Mouse (Mus musculus) hindbrain, embryonic 16.5 days (tissue): ENCODE data around the gene Pde9a. TPM values are rescaled to one million over a fixed set of nuclear protein-coding genes. Genes with fewer than 3 reads are reported as not detected.

Experiments
- ATAC-seq: fragments of 200-750 bp; cut with Nextera tagmentation; 2 replicates; pipeline ENCODE4 v1.8.0; 2017; ENCODE audit warnings: moderate TSS enrichment, moderate library complexity
- H3K27ac ChIP-seq: fragments of 300-500 bp; sonication (generic); 2 replicates; pipeline ENCODE4 v1.5.1; 2014; ENCODE audit warnings: low read depth, mild to moderate bottlenecking, control low read depth, low read length, moderate library complexity
- H3K27me3 ChIP-seq: fragments of 300-500 bp; sonication (generic); replicated peaks from 2 replicates; pipeline ENCODE4 v1.6.1; 2014; ENCODE audit warnings: low read length; ENCODE audit not compliant: control insufficient read depth, insufficient read depth
- H3K36me3 ChIP-seq: fragments of 300-500 bp; sonication (generic); 2 replicates; pipeline ENCODE4 v1.6.1; 2014; ENCODE audit warnings: mild to moderate bottlenecking, low read length, moderate library complexity, mixed read lengths; ENCODE audit not compliant: control insufficient read depth, insufficient read depth
- H3K4me1 ChIP-seq: fragments of 300-500 bp; sonication (generic); 2 replicates; pipeline ENCODE4 v1.6.1; 2014; ENCODE audit warnings: low read depth, low read length; ENCODE audit not compliant: control insufficient read depth, insufficient read depth
- H3K4me2 ChIP-seq: fragments of 300-500 bp; sonication (generic); 2 replicates; pipeline ENCODE4 v1.6.1; 2014; ENCODE audit warnings: mild to moderate bottlenecking, low read length, control low read depth, moderate library complexity
- H3K4me3 ChIP-seq: fragments of 300-500 bp; sonication (generic); 2 replicates; pipeline ENCODE4 v1.5.1; 2014; ENCODE audit warnings: mild to moderate bottlenecking, low read length, control low read depth, moderate library complexity
- H3K9ac ChIP-seq: fragments of 300-500 bp; sonication (generic); 2 replicates; pipeline ENCODE4 v1.6.1; 2014; ENCODE audit warnings: low read depth, mild to moderate bottlenecking, control low read depth, low read length, moderate library complexity
- H3K9me3 ChIP-seq: fragments of 300-500 bp; sonication (generic); 2 replicates; pipeline ENCODE4 v1.6.1; 2014; ENCODE audit warnings: mild to moderate bottlenecking, low read length, moderate library complexity; ENCODE audit not compliant: control insufficient read depth
- WGBS: fragments of 180-500 bp; shearing (Covaris S2); extraction: QIAGEN DNeasy Blood & Tissue Kit; methylation state at CpG from one replicate; pipeline ENCODE4 v1.1.7; 2014; 5-methylcytosine and 5-hydroxymethylcytosine counted together
- polyA plus RNA-seq: library from polyadenylated mRNA; unstranded; fragments of >200 nt; fragmentation: Nextera tagmentation; extraction: Ambion mirVana; gene quantifications from 2 replicates; pipeline ENCODE4 v1.2.1, GENCODE M21; 2015

Pde9a gene
- polyA plus RNA-seq, 1 experiment from 2014 or later = 34.4 TPM

- H3K9ac ChIP-seq = no peak overlapping the region
- H3K27ac ChIP-seq = no peak overlapping the region
- no peaks in the 10 kb centered on the region for H3K9me3 ChIP-seq
- peaks cover 4% of the 10 kb centered on the region; the same call in 1 of the 2 replicates for H3K36me3 ChIP-seq
- WGBS = 95% methylated on average over 1 of the region's 1 CpGs
- no peak for ATAC-seq
- no peak overlapping the region for H3K4me2 ChIP-seq
- H3K4me1 ChIP-seq = peaks cover 10% of the 10 kb centered on the region; the same call in 1 of the 2 replicates
- H3K27me3 ChIP-seq = no peaks in the 10 kb centered on the region
- H3K4me3 ChIP-seq = no peak overlapping the region
These were observed 36.4 kb downstream of the Pde9a start for GRCm38 (mm10) chr17:31422381-31422780.

GRCm38 (mm10) chr17:31423020-31423419 is 37.0 kb downstream of the Pde9a start:
- no peaks in the 10 kb centered on the region for H3K27me3 ChIP-seq
- H3K27ac ChIP-seq = no peak overlapping the region
- no peaks in the 10 kb centered on the region for H3K9me3 ChIP-seq
- H3K4me2 ChIP-seq = no peak overlapping the region
- no peak overlapping the region for H3K9ac ChIP-seq
- whole genome bisulfite sequencing = 45% methylated on average over 2 of the region's 2 CpGs
- ATAC-seq = no peak
- H3K4me3 ChIP-seq = no peak overlapping the region
- peaks cover 10% of the 10 kb centered on the region; the same call in 1 of the 2 replicates for H3K4me1 ChIP-seq
- no peaks in the 10 kb centered on the region; the same call in 1 of the 2 replicates for H3K36me3 ChIP-seq

- Histone ChIP-seq H3K27ac (no peak overlapping the region), H3K4me2 (no peak overlapping the region), H3K9me3 (peaks cover 1% of the 10 kb centered on the region; the same call in 1 of the 2 replicates), H3K36me3 (peaks cover under 1% of the 10 kb centered on the region; the same call in 1 of the 2 replicates), H3K4me3 (no peak overlapping the region), H3K9ac (no peak overlapping the region), H3K4me1 (peaks cover 8% of the 10 kb centered on the region; the same call in 1 of the 2 replicates), H3K27me3 (no peaks in the 10 kb centered on the region)
- 81% methylated on average over 4 of the region's 4 CpGs for WGBS
- no peak for ATAC-seq
These were observed 38.3 kb downstream of the Pde9a start for GRCm38 (mm10) chr17:31424358-31424757.

DNA sequence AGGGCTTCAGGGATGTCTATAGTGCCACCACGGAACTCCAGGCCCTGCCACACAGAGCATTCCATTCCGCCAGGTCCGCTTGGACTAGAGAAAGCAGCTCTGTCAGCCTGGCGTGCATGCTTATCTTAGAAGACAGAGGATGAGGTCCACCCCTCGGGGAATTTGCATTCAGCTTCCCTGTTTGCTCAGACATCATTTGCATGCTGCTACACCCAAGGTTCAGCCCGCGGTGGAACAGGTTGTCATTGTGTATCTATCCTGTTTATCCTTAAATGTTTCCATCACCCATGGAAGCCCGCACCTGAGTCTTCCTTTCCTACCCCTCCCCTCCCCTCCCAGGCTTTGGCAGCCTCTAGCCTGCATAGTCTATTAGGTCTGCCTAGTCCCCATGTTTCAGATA is 38.8 kb downstream of the Pde9a start:
- peaks cover 8% of the 10 kb centered on the region; the same call in 1 of the 2 replicates for H3K4me1 ChIP-seq

GRCm38 (mm10) chr17:31425827-31426698 is 40.1 kb downstream of the Pde9a start:
- Histone ChIP-seq H3K27ac (peak overlapping the region; percentile 40; the same call in 1 of the 2 replicates), H3K9me3 (peaks cover 3% of the 10 kb centered on the region; the same call in 1 of the 2 replicates), H3K9ac (no peak overlapping the region), H3K27me3 (no peaks in the 10 kb centered on the region), H3K4me3 (no peak overlapping the region), H3K4me2 (no peak overlapping the region), H3K4me1 (peaks cover 4% of the 10 kb centered on the region; the same call in 1 of the 2 replicates), H3K36me3 (peaks cover 3% of the 10 kb centered on the region; the same call in 1 of the 2 replicates)
- WGBS = 59% methylated on average over 13 of the region's 13 CpGs
- ATAC-seq = no peak

More for the DNA sequence above, 38.8 kb downstream of the Pde9a start:
- no peak overlapping the region for H3K4me2 ChIP-seq
- H3K27ac ChIP-seq = no peak overlapping the region
- 44% methylated on average over 8 of the region's 8 CpGs for WGBS
- H3K4me3 ChIP-seq = no peak overlapping the region
- ATAC-seq = no peak
- peaks cover 3% of the 10 kb centered on the region; the same call in 1 of the 2 replicates for H3K9me3 ChIP-seq
- no peak overlapping the region for H3K9ac ChIP-seq
- H3K36me3 ChIP-seq = peaks cover 3% of the 10 kb centered on the region; the same call in 1 of the 2 replicates
- H3K27me3 ChIP-seq = no peaks in the 10 kb centered on the region

DNA sequence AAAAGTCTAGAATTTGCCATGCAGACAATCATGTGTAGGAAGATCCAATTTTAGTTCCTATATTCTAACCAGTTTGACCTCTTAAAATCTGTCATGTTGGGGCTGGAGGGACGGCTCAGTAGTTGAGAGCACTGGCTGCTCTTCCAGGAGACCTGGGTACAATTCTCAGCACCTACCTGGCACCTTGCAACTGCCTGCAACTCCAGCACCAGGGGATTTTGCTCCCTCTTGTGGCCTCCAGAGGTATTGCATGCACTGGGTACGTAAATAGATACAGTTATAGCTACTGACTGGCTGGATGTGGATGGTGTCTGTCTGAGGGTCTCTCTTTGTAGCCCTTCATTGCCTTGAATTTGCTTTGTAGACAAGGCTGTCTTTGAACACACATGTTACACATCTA is 43.4 kb downstream of the Pde9a start:
- H3K4me3 ChIP-seq = no peak overlapping the region
- H3K9ac ChIP-seq = no peak overlapping the region
- peaks cover 3% of the 10 kb centered on the region; the same call in 1 of the 2 replicates for H3K9me3 ChIP-seq
- no peak overlapping the region for H3K27ac ChIP-seq
- H3K36me3 ChIP-seq = peaks cover 3% of the 10 kb centered on the region; the same call in 1 of the 2 replicates
- H3K4me1 ChIP-seq = peaks cover 14% of the 10 kb centered on the region
- no peaks in the 10 kb centered on the region for H3K27me3 ChIP-seq
- WGBS = 76% methylated on average over 2 of the region's 2 CpGs
- H3K4me2 ChIP-seq = no peak overlapping the region
- no peak for ATAC-seq

DNA sequence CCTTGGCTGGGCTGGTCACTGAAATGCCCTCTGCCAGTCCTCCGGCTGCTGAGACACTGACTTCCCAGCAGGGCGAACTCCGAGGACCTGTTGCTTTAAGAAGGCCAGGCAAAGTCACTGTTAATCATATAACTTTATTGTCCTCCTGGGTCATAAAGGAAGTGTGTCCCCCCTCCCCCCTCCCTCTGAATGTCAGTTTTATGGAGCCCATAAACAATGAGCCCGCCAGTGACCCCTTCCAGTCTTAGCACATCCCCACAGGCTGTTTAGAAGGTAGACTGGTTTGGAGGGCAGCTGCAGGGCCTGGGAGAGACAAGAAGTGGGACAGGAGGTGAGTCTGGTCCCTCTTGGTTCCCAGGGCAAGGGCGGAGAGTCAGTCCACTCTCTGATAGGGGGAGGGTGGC is 46.9 kb downstream of the Pde9a start:
- no peak for ATAC-seq

GRCm38 (mm10) chr17:31433401-31433928 is 47.5 kb downstream of the Pde9a start:
- H3K4me1 ChIP-seq = peaks cover 20% of the 10 kb centered on the region
- H3K4me3 ChIP-seq = no peak overlapping the region
- H3K4me2 ChIP-seq = no peak overlapping the region
- no peak overlapping the region for H3K27ac ChIP-seq
- no peak overlapping the region; the same call in 1 of the 2 replicates for H3K9ac ChIP-seq
- no peaks in the 10 kb centered on the region for H3K27me3 ChIP-seq
- 35% methylated on average over 13 of the region's 13 CpGs for WGBS
- H3K9me3 ChIP-seq = peaks cover 3% of the 10 kb centered on the region; the same call in 1 of the 2 replicates
- H3K36me3 ChIP-seq = 0 out of 2 replicates have a peak, but pooled peaks cover 3% of the 10 kb centered on the region
- no peak for ATAC-seq

More for the DNA sequence above, 46.9 kb downstream of the Pde9a start:
- Histone ChIP-seq H3K36me3 (peaks cover 3% of the 10 kb centered on the region; the same call in 1 of the 2 replicates), H3K9me3 (peaks cover 3% of the 10 kb centered on the region; the same call in 1 of the 2 replicates), H3K27ac (no peak overlapping the region), H3K9ac (no peak overlapping the region), H3K4me1 (peaks cover 20% of the 10 kb centered on the region), H3K4me2 (no peak overlapping the region), H3K4me3 (no peak overlapping the region), H3K27me3 (no peaks in the 10 kb centered on the region)
- WGBS = 64% methylated on average over 5 of the region's 5 CpGs
